Mouse (Mus musculus) layer of hippocampus, postnatal 10 days (tissue): Measurements from ENCODE around the gene Patz1. TPM values are rescaled to one million over a fixed set of nuclear protein-coding genes. Genes with fewer than 3 reads are reported as not detected.

Source experiments
- DNase-seq, 2 experiments: peaks; one replicate each; pipeline ENCODE4 v3.0.0; 2021; ENCODE audit warnings: low spot score in 2 of 2
- long read RNA-seq: library from polyadenylated mRNA; stranded (forward); transcript quantifications from one replicate; pipeline ENCODE4 v2.0.0, GENCODE M21; 2023
- total RNA-seq, 2 experiments: library from RNA; stranded (reverse); gene quantifications; 2 replicates each; pipeline ENCODE4 v1.2.3; 2021

The Patz1 gene
- 10 to 100 TPM; 54.0 to 57.7 TPM for total RNA-seq
- long read RNA-seq, partial matches to known transcripts = 0 of 12 reads
- long read RNA-seq, other reads (novel, unspliced or antisense) = 5 of 12 reads

DNA sequence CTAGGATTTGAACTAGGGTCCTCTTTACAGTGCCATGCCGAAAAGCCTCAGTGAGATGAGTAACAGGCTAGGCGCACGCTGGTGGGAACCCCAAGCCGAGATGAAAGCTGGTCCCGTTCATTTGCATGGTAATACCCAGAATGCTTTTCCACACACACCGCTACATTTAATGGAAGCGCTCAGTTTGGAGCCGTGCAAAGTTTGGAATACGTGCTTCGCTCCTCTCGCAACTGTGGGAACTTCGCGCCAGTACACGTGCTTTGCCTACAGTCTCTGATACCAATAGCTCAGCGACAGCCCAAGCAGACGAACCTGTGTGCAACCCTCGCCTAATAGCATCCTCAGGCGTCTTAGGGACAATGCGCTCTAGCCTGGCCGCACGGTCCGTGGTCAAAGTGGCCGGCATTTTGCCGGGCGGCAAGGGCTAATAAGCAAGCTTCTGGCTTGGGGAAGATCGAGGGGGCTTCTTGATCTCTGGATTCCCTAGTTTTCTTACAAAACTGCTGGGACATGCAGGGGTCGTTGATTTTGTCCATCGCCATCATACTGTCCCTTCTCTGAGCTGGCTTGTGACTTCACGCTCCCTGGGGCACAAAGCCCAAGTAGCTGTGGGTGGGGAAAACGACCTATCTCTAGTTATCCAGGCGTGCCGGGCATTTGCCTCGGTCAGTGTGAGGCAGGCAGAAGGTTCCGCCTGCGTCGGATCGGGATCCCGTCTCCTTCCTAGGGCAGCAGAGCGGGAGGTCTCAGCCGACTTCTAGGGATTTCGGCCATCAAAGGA, at the start of gene Patz1:
Gene Patz1 (plus strand): TSS at position 354 of the 781 bp plus-strand sequence.
- peak; percentile 47 to 60 for DNase-seq

DNA sequence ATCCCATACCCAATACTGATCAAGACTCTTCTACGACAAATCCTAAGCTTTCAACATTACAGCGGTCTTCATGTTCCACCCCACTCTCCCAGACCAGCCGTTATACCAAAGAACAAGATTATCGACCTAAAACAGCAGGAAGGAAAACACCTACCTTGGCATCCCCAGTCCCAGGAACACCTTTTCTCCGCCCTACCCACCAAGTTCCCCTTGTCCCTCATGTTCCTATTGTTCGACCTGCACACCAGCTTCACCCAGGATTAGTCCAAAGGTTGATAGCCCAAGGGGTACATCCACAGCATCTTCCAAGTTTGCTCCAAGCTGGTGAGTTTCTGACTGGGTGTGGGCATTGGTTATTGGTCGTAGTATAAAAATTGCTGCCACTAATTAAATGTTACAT, 46.3 kb upstream of the Patz1 start:
- DNase-seq = no peak

DNA sequence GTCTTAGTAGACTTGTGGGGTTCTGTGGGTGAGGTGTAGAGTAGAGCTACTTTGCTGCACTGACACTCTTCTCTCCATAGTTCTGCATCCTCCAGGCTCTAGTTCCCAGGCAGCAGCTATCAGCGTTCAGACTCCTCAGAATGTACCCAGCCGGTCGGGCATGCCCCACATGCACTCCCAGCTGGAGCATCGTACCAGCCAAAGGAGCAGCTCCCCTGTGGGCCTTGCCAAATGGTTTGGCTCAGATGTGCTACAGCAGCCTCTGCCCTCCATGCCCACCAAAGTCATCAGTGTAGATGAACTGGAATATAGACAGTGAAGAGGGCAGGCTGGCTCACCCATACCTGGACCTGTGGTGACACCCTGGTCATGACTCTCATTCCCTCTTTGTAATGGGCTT, 44.9 kb upstream of the Patz1 start:
- DNase-seq = peak; percentile 24 to 25

DNA sequence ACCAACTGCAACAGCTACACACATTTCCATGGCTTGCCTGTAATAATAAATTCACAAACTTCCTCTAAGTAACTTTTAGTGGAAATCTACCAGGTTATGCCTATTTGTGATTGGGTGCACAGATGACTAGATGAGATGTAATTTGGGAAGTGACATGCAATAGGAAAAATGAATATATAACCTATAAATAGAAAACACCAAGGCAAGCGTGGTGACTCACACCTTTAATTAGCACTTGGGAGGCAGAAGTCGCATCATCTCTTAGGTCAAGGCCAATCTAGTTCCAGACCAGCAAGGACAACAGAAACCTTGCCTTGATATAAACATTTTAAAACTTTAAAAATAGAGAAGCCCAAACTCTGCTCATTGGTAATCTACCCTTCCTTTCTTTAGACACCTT, 41.3 kb upstream of the Patz1 start:
- no peak for DNase-seq

DNA sequence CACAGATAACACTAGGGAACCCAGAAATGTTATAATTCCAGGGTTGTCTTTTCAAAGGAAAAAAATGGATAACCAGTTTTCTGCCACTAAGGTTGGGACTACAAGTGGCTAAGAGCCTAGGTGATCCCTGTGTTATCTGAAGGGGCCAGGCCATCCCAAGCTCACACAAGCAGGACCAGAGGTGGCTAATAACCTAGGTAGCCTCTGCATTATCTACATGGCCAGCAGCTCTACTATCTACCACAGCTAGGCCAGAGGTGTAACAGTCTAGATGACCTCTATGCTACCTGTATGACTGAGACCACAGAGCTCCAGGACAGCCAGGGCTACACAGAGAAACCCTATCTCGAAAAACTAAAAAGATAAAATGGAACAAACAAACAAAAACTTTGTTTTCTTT, 29.1 kb upstream of the Patz1 start:
- no peak for DNase-seq

DNA sequence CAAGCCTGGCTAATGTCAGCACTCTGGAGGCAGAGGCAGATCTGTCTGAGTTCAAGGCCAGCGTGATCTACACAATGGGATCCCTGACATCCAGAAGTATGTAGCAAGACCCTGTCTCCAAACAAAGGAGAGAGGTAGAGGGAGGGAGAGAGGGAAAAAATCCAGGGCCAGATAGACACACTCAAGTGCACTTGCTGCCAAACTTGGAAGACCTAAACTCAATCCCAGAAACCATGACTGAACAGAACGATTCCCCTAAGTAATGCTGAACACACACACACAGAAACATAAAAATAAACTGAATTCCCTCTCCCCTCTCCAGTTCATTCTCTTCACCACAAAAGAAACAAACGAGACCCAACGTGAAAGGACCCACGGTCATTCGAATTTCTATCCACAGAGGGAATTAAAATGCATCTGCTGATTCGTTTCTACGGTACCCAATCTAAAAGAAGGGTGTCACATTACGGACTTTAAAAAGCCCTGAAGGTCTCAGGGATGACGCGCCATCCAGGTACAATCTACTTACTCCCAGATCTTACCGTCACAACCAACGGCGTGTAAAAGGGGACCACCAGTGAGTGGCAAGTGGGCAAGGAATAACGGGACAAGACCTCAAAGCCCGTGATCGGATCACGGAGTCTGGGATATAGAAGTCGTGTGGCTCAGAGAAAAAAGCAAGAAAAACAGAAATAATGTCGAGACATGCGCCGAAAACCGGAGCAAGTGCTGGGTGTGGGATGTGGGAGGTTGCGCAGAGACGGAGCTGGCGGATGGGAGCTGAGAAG, 23.2 kb upstream of the Patz1 start:
- DNase-seq = no peak

DNA sequence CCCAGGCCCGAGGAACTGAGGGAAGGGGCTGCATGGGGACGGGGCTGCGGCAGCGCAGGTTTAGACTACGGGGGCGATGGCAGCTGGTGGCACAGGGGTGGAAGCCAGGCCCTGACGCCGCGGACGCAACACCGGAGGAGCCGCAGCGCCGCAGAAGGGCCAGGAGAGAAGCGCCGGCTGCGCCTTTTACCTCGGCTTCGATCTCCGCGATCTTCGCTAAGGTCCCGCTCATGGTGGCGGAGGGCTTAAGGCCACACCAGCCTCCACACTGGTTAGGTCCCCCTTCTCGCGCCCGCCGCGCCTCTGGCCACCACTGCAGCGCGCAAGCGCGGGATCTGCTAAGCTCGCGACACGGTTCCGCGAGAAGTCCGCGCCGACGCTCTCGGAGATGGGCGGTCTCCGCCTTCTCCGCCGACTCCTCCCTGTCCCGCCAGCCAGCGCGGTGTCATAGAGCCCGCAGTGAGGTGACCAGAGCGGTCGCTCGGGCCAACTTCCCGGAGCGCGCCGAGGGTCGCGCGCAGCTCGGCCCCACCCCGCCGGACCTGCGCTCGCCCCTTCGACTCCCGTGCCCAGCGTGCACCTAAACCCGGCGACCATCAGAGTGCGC, 22.5 kb upstream of the Patz1 start, which contains the start of gene Drg1:
Gene Drg1 (minus strand): TSS at position 337 of the 607 bp plus-strand sequence.
- peak; percentile 91 to 95 for DNase-seq

DNA sequence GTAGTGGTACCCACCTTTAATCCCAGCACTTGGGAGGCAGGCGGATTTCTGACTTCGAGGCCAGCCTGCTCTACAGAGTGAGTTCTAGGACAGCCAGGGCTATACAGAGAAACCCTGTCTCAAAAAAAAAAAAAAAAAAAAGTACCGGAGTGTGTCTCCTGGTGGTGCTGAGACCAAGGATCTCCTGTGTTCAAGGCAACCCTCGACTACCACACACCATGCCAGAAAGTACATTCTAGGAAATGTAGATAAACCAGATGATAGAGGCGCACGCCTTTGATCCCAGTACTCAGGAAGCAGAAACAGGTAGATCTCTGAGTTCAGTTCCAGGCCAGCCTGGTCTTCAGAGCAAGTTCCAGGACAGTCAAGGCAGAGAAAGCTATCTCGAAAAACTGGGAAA, 21.5 kb upstream of the Patz1 start:
- DNase-seq = no peak

DNA sequence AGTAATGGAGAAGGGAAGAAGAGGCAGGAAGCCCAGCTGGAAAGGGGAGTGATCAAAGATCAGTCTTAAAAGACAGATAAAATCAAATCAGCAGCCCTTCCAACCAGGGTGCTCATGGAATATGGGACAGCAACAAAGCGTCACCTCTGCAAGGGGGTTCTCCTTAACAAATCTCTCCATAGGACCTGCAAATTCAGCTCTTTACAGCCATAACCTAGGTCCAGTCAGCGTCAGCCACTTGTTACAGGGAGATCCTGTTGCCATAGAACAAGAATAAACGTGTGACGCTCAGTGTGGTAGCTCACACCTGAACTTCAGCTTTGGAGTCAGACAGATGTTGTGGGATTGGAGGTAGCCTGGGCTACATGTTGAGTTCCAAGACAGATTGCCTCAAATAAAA, 19.4 kb upstream of the Patz1 start:
- DNase-seq = no peak

DNA sequence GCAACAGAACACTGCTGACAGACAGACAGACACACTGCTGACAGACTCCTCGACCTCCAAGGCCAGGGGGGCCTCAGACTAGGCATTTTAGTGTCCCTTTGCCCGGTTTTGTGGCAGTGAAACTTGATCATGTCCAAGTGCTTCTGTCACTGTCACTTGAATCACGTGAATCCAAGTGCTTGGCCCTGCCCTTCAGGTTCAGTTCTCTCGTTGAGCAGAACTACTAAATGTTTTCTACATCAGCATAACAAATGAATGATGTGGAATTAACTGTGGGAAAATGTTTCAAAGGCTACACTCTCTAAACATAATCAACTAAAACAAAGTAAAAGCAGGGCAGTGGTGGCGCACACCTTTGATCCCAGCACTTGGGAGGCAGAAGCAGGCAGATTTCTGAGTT, 10.3 kb upstream of the Patz1 start:
- DNase-seq = no peak

DNA sequence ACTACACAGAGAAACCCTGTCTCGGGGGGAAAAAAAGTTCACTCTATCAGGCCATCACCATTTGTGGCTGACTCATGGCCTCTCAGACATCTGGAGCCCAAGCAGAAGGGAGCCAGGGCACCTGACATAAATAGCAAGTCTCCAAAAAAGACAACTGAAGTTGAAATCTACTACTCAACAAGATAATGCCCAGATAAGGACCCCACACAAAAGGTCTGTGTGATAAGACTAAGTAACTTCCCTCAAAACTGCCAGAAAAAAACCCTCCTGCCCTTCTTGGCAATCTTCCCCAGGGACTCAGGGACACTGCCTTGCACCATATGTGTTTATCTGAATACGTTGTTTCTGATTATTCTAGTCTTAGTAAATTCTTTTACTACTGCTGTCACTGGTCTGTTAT, 8.9 kb upstream of the Patz1 start:
- no peak for DNase-seq

DNA sequence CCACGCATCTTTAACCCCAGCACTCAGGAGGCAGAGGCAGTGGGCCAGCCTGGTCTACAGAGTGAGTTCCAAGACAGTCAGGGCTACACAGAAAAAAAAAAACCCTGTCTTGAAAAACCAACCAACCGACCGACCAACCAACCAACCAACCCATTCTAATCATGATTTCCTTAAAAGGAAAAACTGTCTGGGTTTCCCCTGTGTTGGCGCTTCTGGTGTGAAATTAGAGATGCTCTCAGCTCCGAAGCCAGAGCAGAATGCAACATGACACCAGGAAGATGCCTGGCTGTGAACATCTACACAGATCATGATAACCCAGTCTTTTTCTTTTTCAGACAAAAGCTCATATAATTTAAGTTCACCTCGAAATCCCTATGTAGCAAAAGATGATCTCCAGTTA, 5.8 kb upstream of the Patz1 start:
- no peak for DNase-seq

DNA sequence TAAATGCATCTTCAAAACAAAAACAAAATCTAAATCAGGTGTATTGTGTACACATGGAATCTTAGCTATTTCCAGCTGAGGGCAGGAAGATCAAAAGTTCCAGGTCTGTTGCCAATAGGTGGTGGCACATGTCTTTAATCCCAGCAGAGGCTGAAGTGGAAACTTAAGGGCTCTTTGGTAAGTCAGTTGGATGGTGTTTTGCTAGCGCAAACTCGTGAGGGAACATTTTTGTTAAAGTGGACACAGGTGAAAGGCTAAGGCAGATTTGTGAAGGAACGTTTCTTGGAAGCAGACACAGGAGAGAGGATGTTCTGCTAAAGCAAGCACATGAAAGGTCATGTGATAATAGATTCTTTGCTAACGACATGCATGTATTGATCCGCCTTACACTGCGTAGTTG, 5.0 kb upstream of the Patz1 start:
- no peak for DNase-seq

DNA sequence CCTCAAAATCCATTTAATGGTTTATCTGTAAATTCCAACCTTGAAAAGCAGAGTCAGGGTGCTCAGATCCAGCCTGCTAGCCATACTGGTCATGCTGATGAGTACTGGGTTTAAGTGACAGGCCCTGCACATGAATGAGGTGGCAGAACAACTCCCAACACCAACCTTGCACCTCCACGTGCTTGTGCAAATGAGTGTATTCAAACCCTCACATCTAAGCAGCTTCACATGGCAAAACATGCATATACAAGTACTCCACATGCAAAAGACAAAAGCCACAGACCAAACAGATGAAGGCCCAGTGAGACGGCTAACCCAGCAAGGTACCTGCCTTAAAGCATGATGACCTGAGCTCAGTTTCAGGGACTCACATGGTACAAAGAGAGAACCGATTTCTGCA, 2.7 kb upstream of the Patz1 start:
- DNase-seq = no peak

DNA sequence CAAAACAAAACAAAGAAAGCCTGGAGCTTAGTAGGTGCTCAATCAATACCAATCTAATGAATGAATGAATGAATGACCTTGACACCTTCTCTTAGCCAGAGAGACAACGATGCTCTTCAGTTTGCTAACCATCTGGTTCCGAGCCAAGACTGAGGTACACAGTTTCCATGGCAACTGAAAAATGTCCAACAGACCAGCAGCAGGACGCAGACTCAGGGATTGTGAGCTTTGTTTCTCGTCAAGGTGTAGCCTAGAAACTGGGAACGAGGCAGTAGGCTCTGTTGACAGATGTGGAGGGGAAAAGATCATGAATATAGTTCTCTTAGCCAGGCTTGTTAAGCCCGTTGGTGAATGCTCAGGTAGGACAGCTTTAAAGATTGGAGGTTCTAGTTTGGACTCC, 1.5 kb upstream of the Patz1 start:
- DNase-seq = no peak

DNA sequence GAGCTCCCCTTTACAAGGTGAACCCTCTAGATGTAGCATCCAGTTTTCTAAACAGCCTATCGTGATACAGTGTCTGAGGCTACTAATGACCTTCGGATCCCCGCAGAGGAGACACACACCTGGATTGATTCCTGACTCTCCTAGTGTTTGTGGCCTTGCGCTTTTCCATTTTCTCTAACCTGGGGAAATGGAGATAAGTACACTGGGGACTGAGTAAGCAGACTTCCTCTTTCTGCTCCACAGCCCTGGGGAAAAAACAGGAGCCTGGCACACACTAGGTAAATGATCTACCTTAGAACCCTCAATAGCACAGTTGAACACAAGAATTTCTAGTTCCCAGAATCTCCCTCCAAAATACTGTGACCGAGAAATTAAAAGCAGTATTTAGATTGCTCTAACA, 753 bp upstream of the Patz1 start:
- no peak for DNase-seq

DNA sequence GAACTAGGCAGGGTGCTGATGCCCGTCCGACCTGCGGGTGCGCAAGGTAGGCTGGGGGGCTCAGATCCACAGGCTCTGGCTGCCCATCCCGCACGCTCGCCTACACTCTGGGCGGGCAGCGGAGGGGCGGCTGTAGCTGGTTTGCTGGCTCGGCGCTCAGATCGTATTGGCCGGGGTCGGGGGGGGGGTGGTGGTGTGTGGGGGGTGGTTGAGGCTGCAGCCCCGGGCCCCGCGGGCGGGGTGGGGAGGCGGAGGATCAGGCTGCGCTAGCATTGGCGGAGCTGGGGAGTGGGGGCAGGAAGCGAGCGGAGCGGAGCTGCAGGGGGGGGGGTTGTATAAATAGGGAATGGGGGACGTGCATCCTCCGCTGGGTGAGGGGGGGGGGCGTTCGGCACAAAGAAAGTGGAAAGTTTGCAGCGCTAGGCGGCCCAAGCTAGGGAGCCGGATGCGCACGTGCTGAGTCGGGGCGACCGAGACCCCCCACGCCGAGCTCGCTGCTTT, 678 bp downstream of the Patz1 start:
- DNase-seq = peak; percentile 71 to 84

DNA sequence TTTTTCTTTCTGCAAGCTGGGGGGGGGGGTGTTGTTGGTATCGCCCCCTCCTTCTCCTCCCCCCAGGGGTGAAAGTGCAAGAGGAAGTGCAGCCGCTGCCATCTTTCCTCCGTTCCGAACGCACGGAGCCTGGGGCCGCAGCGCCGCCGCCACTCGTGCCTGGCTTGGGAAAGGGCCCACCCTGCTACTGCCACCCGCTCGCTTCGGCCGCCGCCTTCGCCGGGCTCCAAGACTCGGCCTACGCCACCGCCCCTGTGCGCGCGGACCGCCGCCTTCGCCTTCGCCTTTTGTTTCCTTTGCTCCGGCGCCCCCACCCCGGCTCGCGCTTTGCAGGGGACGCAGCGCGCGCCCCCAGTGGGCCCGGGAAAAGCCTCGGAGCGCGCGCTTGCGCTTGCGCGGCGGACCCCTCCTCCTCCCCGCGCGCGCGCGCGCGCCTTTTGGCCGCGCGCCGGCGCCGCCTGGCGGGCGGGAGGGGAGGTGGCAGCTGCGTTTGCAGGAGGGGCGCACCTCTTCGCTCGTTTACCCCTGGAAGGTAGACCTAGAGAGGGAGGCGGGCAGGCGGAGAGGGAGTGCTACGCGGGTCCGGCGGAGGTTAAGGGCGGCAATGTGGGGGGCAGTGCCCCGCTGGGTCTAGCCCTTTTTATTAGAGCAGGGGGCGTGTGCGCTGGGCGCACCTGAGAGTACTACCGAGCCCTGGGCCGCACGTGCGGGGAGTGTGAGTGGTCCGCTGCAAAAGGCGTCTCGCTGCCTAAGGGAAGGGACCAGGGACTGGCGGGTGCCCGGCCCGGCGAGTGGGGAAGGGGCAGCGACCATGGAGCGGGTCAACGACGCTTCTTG, 1.3 kb downstream of the Patz1 start:
- peak; percentile 82 to 92 for DNase-seq

DNA sequence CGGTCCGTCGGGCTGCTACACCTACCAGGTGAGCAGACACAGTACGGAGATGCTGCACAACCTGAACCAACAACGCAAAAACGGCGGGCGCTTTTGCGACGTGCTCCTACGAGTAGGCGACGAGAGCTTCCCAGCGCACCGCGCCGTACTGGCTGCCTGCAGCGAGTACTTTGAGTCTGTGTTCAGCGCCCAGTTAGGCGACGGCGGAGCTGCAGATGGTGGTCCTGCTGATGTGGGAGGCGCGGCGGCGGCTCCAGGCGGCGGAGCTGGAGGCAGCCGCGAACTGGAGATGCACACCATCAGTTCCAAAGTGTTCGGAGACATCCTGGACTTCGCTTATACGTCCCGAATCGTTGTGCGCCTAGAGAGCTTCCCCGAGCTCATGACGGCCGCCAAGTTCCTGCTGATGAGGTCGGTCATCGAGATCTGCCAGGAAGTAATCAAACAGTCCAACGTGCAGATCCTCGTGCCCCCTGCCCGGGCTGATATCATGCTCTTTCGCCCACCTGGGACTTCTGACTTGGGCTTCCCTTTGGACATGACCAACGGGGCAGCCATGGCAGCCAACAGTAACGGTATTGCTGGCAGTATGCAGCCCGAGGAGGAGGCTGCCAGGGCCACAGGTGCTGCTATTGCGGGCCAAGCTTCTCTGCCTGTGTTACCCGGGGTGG, 2.1 kb downstream of the Patz1 start:
- peak; percentile 56 to 69 for DNase-seq

DNA sequence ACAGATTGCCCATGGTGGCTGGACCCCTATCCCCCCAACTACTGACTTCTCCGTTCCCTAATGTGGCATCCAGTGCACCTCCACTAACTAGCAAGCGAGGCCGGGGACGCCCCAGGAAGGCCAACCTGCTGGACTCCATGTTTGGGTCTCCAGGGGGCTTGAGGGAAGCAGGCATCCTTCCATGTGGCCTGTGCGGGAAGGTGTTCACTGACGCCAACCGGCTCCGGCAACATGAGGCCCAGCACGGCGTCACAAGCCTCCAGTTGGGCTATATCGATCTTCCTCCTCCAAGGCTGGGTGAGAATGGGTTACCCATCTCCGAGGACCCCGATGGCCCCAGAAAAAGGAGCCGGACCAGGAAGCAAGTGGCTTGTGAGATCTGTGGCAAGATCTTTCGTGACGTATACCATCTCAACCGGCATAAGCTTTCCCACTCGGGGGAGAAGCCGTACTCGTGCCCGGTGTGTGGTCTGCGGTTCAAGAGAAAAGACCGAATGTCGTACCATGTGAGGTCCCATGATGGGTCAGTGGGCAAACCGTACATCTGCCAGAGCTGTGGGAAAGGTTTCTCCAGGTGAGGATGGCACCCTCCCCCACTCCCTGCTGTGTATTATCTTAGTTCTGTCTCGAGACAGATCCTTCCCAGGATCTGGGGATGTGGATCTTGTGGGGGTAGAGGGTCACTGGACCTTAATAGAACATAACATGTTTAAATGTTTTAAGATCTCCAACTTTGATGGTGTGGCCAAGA, 2.8 kb downstream of the Patz1 start:
- peak; percentile 40 to 50 for DNase-seq
